Mouse (Mus musculus) forebrain, embryonic 11.5 days (tissue): Measurements from ENCODE around the gene Rdh9. TPM values are rescaled to one million over a fixed set of nuclear protein-coding genes. Genes with fewer than 3 reads are reported as not detected.
"Not testable (repeated sequence)": the region's sequence is repeated elsewhere in the genome, so short reads cannot be mapped to it uniquely, and the experiment has no call there.

ENCODE experiments used
- ATAC-seq: fragments of 200-750 bp; cut with Nextera tagmentation; replicated peaks from 2 replicates; pipeline ENCODE4 v1.8.0; 2017; ENCODE audit warnings: moderate TSS enrichment; ENCODE audit not compliant: low FRiP score
- DNase-seq: peaks from one replicate; pipeline ENCODE4 v3.0.0-alpha.2; 2017; ENCODE audit warnings: low spot score
- H3K27ac ChIP-seq: fragments of 300-500 bp; sonication (generic); 2 replicates; pipeline ENCODE4 v1.5.1; 2014; ENCODE audit warnings: low read depth, low read length
- H3K27me3 ChIP-seq: fragments of 300-500 bp; sonication (generic); 2 replicates; pipeline ENCODE4 v1.6.1; 2014; ENCODE audit warnings: mild to moderate bottlenecking, low read length, mixed read lengths; ENCODE audit not compliant: control insufficient read depth, insufficient read depth
- H3K36me3 ChIP-seq: fragments of 300-500 bp; sonication (generic); 2 replicates; pipeline ENCODE4 v1.6.1; 2014; ENCODE audit warnings: mild to moderate bottlenecking, low read length, moderate library complexity, mixed read lengths; ENCODE audit not compliant: control insufficient read depth, insufficient read depth
- H3K4me1 ChIP-seq: fragments of 300-500 bp; sonication (generic); replicated peaks from 2 replicates; pipeline ENCODE4 v1.6.1; 2014; ENCODE audit warnings: low read length, mixed read lengths; ENCODE audit not compliant: control insufficient read depth, insufficient read depth
- H3K4me2 ChIP-seq: fragments of 300-500 bp; sonication (generic); 2 replicates; pipeline ENCODE4 v1.6.1; 2014; ENCODE audit warnings: low read depth, mild to moderate bottlenecking, low read length, moderate library complexity, mixed read lengths; ENCODE audit not compliant: severe bottlenecking
- H3K4me3 ChIP-seq: fragments of 300-500 bp; sonication (generic); 2 replicates; pipeline ENCODE4 v1.5.1; 2014; ENCODE audit warnings: low read depth, low read length
- H3K9ac ChIP-seq: fragments of 300-500 bp; sonication (generic); 2 replicates; pipeline ENCODE4 v1.6.1; 2014; ENCODE audit warnings: low read length
- H3K9me3 ChIP-seq: fragments of 300-500 bp; sonication (generic); 2 replicates; pipeline ENCODE4 v1.6.1; 2016; ENCODE audit warnings: low read length, mixed read lengths; ENCODE audit not compliant: control insufficient read depth
- WGBS: fragments of 180-500 bp; shearing (Covaris S2); extraction: QIAGEN DNeasy Blood & Tissue Kit; methylation state at CpG from one replicate; pipeline ENCODE4 v1.1.7; 2014; 5-methylcytosine and 5-hydroxymethylcytosine counted together
- polyA plus RNA-seq: library from polyadenylated mRNA; unstranded; fragments of >200 nt; fragmentation: Nextera tagmentation; extraction: Ambion mirVana; gene quantifications from 2 replicates; pipeline ENCODE4 v1.2.1, GENCODE M21; 2014

Rdh9 gene
- polyA plus RNA-seq, 1 experiment from 2014 or later, result not detected

GRCm38 (mm10) chr10:127821806-127822205, 45.6 kb downstream of the Rdh9 start:
- H3K4me2 ChIP-seq, H3K27ac ChIP-seq, DNase-seq, H3K4me3 ChIP-seq, H3K9ac ChIP-seq, H3K9me3 ChIP-seq, H3K36me3 ChIP-seq, H3K4me1 ChIP-seq, H3K27me3 ChIP-seq, ATAC-seq: not testable (repeated sequence)
- WGBS, result 93% methylated on average over 2 of the region's 2 CpGs

- Histone ChIP-seq H3K4me2 (no peak overlapping the region), H3K27me3 (no peaks in the 10 kb centered on the region), H3K9ac (no peak overlapping the region), H3K36me3 (no peaks in the 10 kb centered on the region), H3K27ac (no peak overlapping the region), H3K4me3 (no peak overlapping the region), H3K4me1 (no peaks in the 10 kb centered on the region), H3K9me3 (no peaks in the 10 kb centered on the region)
- DNase-seq, result no peak
- whole genome bisulfite sequencing, result 76% methylated on average over 6 of the region's 6 CpGs
- no peak for ATAC-seq
Measured at GRCm38 (mm10) chr10:127825386-127825785, 49.2 kb downstream of the Rdh9 start.

GRCm38 (mm10) chr10:127829121-127829520, 52.9 kb downstream of the Rdh9 start:
- Histone ChIP-seq H3K36me3 (no peaks in the 10 kb centered on the region), H3K4me1 (no peaks in the 10 kb centered on the region), H3K27me3 (no peaks in the 10 kb centered on the region), H3K4me3 (no peak overlapping the region), H3K27ac (no peak overlapping the region), H3K9me3 (no peaks in the 10 kb centered on the region), H3K4me2 (no peak overlapping the region), H3K9ac (no peak overlapping the region)
- ATAC-seq (no peak), DNase-seq (no peak)
- 71% methylated on average over 3 of the region's 3 CpGs for WGBS

GRCm38 (mm10) chr10:127834186-127834585, 58.0 kb downstream of the Rdh9 start:
- H3K4me1 ChIP-seq, H3K4me2 ChIP-seq, H3K9me3 ChIP-seq, H3K27ac ChIP-seq, H3K9ac ChIP-seq, ATAC-seq, H3K36me3 ChIP-seq, H3K27me3 ChIP-seq, H3K4me3 ChIP-seq, DNase-seq: not testable (repeated sequence)
- WGBS, result 93% methylated on average over 1 of the region's 1 CpGs

GRCm38 (mm10) chr10:127835292-127835691, 59.1 kb downstream of the Rdh9 start:
- Histone ChIP-seq H3K4me3 (no peak overlapping the region), H3K9ac (no peak overlapping the region), H3K4me1 (no peaks in the 10 kb centered on the region), H3K4me2 (no peak overlapping the region), H3K36me3 (no peaks in the 10 kb centered on the region), H3K27ac (no peak overlapping the region), H3K9me3 (no peaks in the 10 kb centered on the region), H3K27me3 (no peaks in the 10 kb centered on the region)
- WGBS, result 85% methylated on average over 5 of the region's 5 CpGs
- DNase-seq, result no peak
- ATAC-seq, result no peak

- not testable (repeated sequence) for ATAC-seq, H3K27ac ChIP-seq, H3K9ac ChIP-seq, H3K27me3 ChIP-seq, H3K36me3 ChIP-seq, H3K4me2 ChIP-seq, H3K9me3 ChIP-seq, H3K4me1 ChIP-seq, DNase-seq, H3K4me3 ChIP-seq
- WGBS, result 92% methylated on average over 5 of the region's 5 CpGs
Measured at GRCm38 (mm10) chr10:127837793-127838192, 61.6 kb downstream of the Rdh9 start.

GRCm38 (mm10) chr10:127838539-127838938, 62.4 kb downstream of the Rdh9 start:
- Histone ChIP-seq H3K9ac (no peak overlapping the region), H3K9me3 (no peaks in the 10 kb centered on the region), H3K27ac (no peak overlapping the region), H3K36me3 (no peaks in the 10 kb centered on the region), H3K27me3 (no peaks in the 10 kb centered on the region), H3K4me3 (no peak overlapping the region), H3K4me2 (no peak overlapping the region), H3K4me1 (no peaks in the 10 kb centered on the region)
- WGBS, result 87% methylated on average over 2 of the region's 2 CpGs
- no peak for ATAC-seq
- no peak for DNase-seq

GRCm38 (mm10) chr10:127840776-127841175, 64.6 kb downstream of the Rdh9 start:
- DNase-seq, result no peak
- no peak overlapping the region for H3K4me2 ChIP-seq
- H3K27ac ChIP-seq, result no peak overlapping the region
- H3K36me3 ChIP-seq, result no peaks in the 10 kb centered on the region
- H3K4me3 ChIP-seq, result no peak overlapping the region
- no peaks in the 10 kb centered on the region for H3K27me3 ChIP-seq
- WGBS, result 76% methylated on average over 2 of the region's 2 CpGs
- no peaks in the 10 kb centered on the region for H3K4me1 ChIP-seq
- H3K9ac ChIP-seq, result no peak overlapping the region
- H3K9me3 ChIP-seq, result no peaks in the 10 kb centered on the region
- no peak for ATAC-seq
